Comparison of ENCODE assay signal across 8 mouse cellular contexts in the genomic region with DNA sequence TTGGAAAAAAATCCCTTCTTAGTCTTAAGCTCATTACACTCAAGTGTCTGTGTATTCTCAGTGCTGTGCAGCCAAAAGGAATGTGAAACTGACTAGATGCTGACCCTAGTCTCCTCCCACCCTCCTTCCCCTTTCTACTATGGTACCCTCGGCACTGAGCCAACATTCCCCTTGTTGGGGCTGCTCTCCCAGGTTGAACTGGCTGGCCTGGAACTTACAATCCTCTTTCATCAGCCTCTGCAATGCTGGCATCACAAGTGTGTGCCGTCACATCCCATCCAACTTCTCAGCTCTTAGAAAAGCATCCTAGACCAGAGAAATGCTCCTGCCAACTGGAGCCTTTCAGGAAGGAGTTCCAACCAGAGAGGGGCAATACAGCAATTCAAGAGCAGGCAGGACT. TPM values are rescaled to one million over a fixed set of nuclear protein-coding genes. Genes with fewer than 3 reads are reported as not detected.
DNase-seq lines count a peak whose midpoint lies in the region; ATAC-seq and TF ChIP-seq lines count a peak whose summit lies in the region.

No protein-coding gene starts in this region.

- H3K36me3 ChIP-seq in kidney, embryonic 14.5 days (ENCODE audit: control insufficient read depth, insufficient read depth, low read length): no peaks in the 10 kb centered on the region
- no peaks in the 10 kb centered on the region for H3K36me3 ChIP-seq in intestine, embryonic 15.5 days
- H3K36me3 ChIP-seq in midbrain, postnatal 0 days (ENCODE audit: insufficient read depth, low read length): no peaks in the 10 kb centered on the region

- H3K4me3 ChIP-seq in kidney, embryonic 14.5 days (ENCODE audit: low read length): no peak overlapping the region
- H3K4me3 ChIP-seq in intestine, embryonic 15.5 days (replicated peaks): no peak overlapping the region
- H3K4me3 ChIP-seq in midbrain, postnatal 0 days (ENCODE audit: low read depth, low read length): no peak overlapping the region

- no peaks in the 10 kb centered on the region for H3K9me3 ChIP-seq in kidney, embryonic 14.5 days (ENCODE audit: control insufficient read depth, low read length)
- no peaks in the 10 kb centered on the region for H3K9me3 ChIP-seq in intestine, embryonic 15.5 days
- H3K9me3 ChIP-seq in midbrain, postnatal 0 days (ENCODE audit: low read length): no peaks in the 10 kb centered on the region

- H3K27me3 ChIP-seq in kidney, embryonic 14.5 days (ENCODE audit: control insufficient read depth, insufficient read depth, low read length): no peaks in the 10 kb centered on the region
- H3K27me3 ChIP-seq in intestine, embryonic 15.5 days (replicated peaks): no peaks in the 10 kb centered on the region
- no peaks in the 10 kb centered on the region for H3K27me3 ChIP-seq in midbrain, postnatal 0 days (ENCODE audit: insufficient read depth, low read length)

- TF ChIP-seq CTCF in midbrain, postnatal 0 days (IDR thresholded peaks at IDR 0.05): no peak

- DNase-seq in kidney, adult 18-20 months: peak; percentile 37
- DNase-seq in MN1 (ENCODE audit: low spot score): peak; percentile 87
- DNase-seq in cerebellum, postnatal 25 days: peak; percentile 38 to 52
- peak; percentile 42 for DNase-seq in midbrain, postnatal 0 days (ENCODE audit: low spot score)
- no peak for DNase-seq in natural killer cell, adult 2 months (ENCODE audit: low spot score in 2 of 2)
- no peak for DNase-seq in thymus, postnatal 14 days

- peaks cover 10% of the 10 kb centered on the region; the same call in 1 of the 2 replicates for H3K4me1 ChIP-seq in kidney, embryonic 14.5 days (ENCODE audit: control insufficient read depth, insufficient read depth, low read length)
- H3K4me1 ChIP-seq in intestine, embryonic 15.5 days (replicated peaks): peaks cover 21% of the 10 kb centered on the region
- H3K4me1 ChIP-seq in midbrain, postnatal 0 days (ENCODE audit: insufficient read depth, low read length): peaks cover 5% of the 10 kb centered on the region; the same call in 1 of the 2 replicates

- no peak for ATAC-seq in kidney, embryonic 14.5 days (ENCODE audit: low FRiP score, low TSS enrichment)
- peak; percentile 67 for ATAC-seq in intestine, embryonic 15.5 days
- no peak for ATAC-seq in midbrain, postnatal 0 days (ENCODE audit: low FRiP score)

- 62% methylated on average over 2 of the region's 2 CpGs for WGBS in kidney, embryonic 14.5 days
- 35% methylated on average over 2 of the region's 2 CpGs for WGBS in intestine, embryonic 15.5 days
- WGBS in midbrain, postnatal 0 days: 46% methylated on average over 2 of the region's 2 CpGs

- no peak overlapping the region for H3K4me2 ChIP-seq in kidney, embryonic 14.5 days (replicated peaks; ENCODE audit: low read depth, low read length)
- H3K4me2 ChIP-seq in intestine, embryonic 15.5 days (replicated peaks): no peak overlapping the region
- no peak overlapping the region for H3K4me2 ChIP-seq in midbrain, postnatal 0 days (ENCODE audit: low read depth, low read length, poor library complexity, severe bottlenecking)

- no peak overlapping the region; the same call in 1 of the 2 replicates for H3K27ac ChIP-seq in kidney, embryonic 14.5 days (ENCODE audit: low read depth, low read length)
- H3K27ac ChIP-seq in intestine, embryonic 15.5 days: peak overlapping the region; percentile 36; the same call in 1 of the 2 replicates
- H3K27ac ChIP-seq in midbrain, postnatal 0 days (ENCODE audit: low read depth, low read length): no peak overlapping the region

- no peak overlapping the region for H3K9ac ChIP-seq in kidney, embryonic 14.5 days (ENCODE audit: low read depth, low read length)
- no peak overlapping the region for H3K9ac ChIP-seq in intestine, embryonic 15.5 days
- H3K9ac ChIP-seq in midbrain, postnatal 0 days (replicated peaks; ENCODE audit: low read length, poor library complexity, severe bottlenecking): no peak overlapping the region

RNA-seq across cellular contexts. Expression of a gene that starts 11.9 kb away (rescaled TPM):
- polyA plus RNA-seq in kidney, embryonic 14.5 days (2014; fragmentation: Nextera tagmentation; extraction: Ambion mirVana): 11.7 and 13.2 TPM in 2 replicates
- polyA plus RNA-seq in intestine, embryonic 15.5 days (2015; fragmentation: Nextera tagmentation; extraction: Ambion mirVana): 8.1 and 8.5 TPM in 2 replicates
- total RNA-seq in midbrain, postnatal 0 days (2014; rRNA removed): 16.0 and 16.8 TPM in 2 replicates
- polyA plus RNA-seq in midbrain, postnatal 0 days (2015; fragmentation: Nextera tagmentation; extraction: Ambion mirVana): 4.7 and 5.8 TPM in 2 replicates

Comparison
In these comparisons a context has a peak if more than half of its experiments do, and no peak if none do; other contexts are left out.
1. DNase-seq: peak in kidney, adult 18-20 months (single experiment), MN1 (single experiment), cerebellum, postnatal 25 days (2 of 2) and midbrain, postnatal 0 days (single experiment); none in natural killer cell, adult 2 months (0 of 2) and thymus, postnatal 14 days (single experiment).